Mouse (Mus musculus): Measurements from ENCODE around the gene Rtp4. TPM values are rescaled to one million over a fixed set of nuclear protein-coding genes. Genes with fewer than 3 reads are reported as not detected.

Rtp4 gene
- polyA plus RNA-seq, 1 experiment from 2014 or later: 10.9 TPM

DNA sequence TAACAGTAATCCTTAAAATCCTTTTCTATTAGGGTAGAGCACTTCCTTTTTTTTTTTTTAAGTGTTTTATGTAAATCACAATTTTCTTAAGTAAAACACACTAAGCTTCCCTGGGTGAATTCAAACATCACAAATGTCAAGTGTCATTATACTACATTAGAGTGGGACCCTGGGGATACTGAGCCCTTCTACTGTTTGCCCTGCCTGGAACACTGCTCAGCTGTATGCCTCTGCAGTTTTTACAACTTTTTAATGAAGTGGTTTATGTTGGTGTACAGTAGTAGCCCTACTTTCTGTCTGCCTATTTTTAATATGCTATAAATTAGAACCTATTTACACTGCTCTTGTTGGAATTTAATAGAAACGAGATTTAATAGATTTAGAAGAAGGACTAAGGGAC is 22.2 kb upstream of the Rtp4 start:
- no peak for ATAC-seq (replicated peaks; ENCODE audit: low FRiP score)
- Histone ChIP-seq H3K4me2 (no peak overlapping the region), H3K27ac (peak overlapping the region; percentile 32; the same call in 1 of the 2 replicates), H3K4me3 (replicated peaks) (no peak overlapping the region), H3K9ac (no peak overlapping the region), H3K9me3 (replicated peaks) (no peaks in the 10 kb centered on the region), H3K27me3 (no peaks in the 10 kb centered on the region), H3K36me3 (no peaks in the 10 kb centered on the region), H3K4me1 (peaks cover 25% of the 10 kb centered on the region)
- 51% methylated on average over 1 of the region's 1 CpGs for WGBS

DNA sequence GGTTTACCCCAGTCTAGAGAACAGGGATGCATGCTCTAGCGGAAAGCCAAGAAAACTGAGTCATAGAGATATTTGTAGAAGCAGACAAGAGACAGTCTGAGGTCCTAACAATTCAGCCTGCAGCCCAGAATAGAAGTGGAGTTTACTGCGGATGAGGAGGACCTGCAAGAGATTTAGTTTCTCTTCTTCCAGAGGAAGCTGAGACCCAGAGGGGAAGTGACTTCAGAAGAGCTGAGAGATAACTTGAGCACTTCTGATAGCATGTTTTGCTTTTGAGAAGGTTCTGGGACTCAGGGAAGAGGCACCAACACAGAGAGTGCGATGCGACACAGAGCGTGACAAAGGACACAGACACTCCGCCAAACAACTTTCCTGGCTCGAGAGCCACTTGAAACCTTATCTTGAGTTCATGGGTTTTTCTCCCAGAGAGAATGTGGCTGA is 21.4 kb upstream of the Rtp4 start:
- H3K9me3 ChIP-seq (replicated peaks): no peaks in the 10 kb centered on the region
- H3K9ac ChIP-seq: no peak overlapping the region
- 0 out of 2 replicates have a peak overlapping the region, but pooled peaks have one; percentile 9 for H3K27ac ChIP-seq
- no peak overlapping the region for H3K4me2 ChIP-seq
- WGBS: 53% methylated on average over 7 of the region's 7 CpGs
- H3K36me3 ChIP-seq: no peaks in the 10 kb centered on the region
- peaks cover 25% of the 10 kb centered on the region for H3K4me1 ChIP-seq
- H3K27me3 ChIP-seq: no peaks in the 10 kb centered on the region
- no peak for ATAC-seq (replicated peaks; ENCODE audit: low FRiP score)
- H3K4me3 ChIP-seq (replicated peaks): no peak overlapping the region

DNA sequence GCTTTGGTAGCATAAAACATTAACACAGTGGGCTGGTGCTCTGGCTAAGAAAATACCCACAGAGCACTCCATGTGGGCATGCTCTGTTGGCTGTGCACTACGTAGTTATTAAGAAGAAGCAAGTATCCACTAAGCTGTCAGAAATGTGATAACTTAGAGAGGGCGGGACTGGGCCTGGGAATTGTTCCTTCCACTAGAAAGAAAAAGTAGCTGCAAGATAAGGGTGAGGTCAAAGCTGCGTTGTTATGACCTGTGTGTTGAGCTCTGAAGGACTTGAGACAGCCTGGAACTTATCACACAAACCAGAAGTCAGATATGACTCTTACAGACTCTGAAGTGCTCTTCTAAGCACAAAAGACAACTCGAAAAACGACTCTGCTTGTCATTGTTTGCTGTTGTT is 19.5 kb upstream of the Rtp4 start:
- H3K9me3 ChIP-seq (replicated peaks): no peaks in the 10 kb centered on the region
- WGBS: 81% methylated on average over 5 of the region's 5 CpGs
- ATAC-seq (replicated peaks; ENCODE audit: low FRiP score): no peak
- no peak overlapping the region for H3K27ac ChIP-seq
- H3K27me3 ChIP-seq: no peaks in the 10 kb centered on the region
- peaks cover 25% of the 10 kb centered on the region for H3K4me1 ChIP-seq
- no peaks in the 10 kb centered on the region for H3K36me3 ChIP-seq
- no peak overlapping the region for H3K4me3 ChIP-seq (replicated peaks)
- no peak overlapping the region for H3K4me2 ChIP-seq
- no peak overlapping the region for H3K9ac ChIP-seq

DNA sequence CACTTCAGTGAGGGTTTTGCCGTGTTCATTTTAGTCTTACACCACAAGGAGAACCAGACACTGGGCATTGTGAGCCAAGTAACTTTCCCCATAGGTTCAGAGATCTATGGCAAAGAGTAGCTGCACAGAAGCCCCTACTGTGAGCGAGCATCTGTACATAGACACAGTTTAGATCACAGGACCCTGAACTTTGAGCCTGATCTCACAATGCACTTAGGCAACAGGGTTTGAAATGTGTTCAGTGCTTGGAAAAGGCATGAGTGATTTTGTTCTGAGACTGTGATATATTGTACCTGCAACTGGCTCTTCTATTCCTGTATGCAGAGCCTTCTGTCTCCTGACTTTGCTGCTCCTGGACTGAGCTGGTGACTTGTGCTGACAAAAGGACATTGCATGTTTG is 18.8 kb upstream of the Rtp4 start:
- H3K27ac ChIP-seq: no peak overlapping the region
- H3K27me3 ChIP-seq: no peaks in the 10 kb centered on the region
- H3K9me3 ChIP-seq (replicated peaks): no peaks in the 10 kb centered on the region
- H3K36me3 ChIP-seq: no peaks in the 10 kb centered on the region
- 93% methylated on average over 2 of the region's 2 CpGs for WGBS
- H3K9ac ChIP-seq: no peak overlapping the region
- no peak for ATAC-seq (replicated peaks; ENCODE audit: low FRiP score)
- H3K4me3 ChIP-seq (replicated peaks): no peak overlapping the region
- no peak overlapping the region for H3K4me2 ChIP-seq
- peaks cover 25% of the 10 kb centered on the region for H3K4me1 ChIP-seq

DNA sequence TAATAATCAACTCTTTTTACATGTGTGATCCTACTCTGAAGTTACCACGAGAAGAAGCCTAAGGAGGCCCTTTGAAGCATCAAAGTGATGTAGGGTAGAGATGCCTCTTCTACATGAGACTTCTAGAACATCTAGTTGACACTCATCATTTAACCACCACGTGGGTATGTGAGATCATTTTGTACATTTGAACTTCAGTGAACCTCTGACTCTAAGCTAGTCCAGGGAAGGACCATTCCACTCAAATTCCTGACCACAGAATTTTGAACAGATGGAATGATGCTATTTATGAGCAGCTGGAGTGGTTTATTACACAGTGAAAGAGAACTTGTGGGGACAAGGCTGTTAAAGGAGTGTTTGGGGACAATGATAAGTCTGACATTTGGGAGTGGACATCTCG is 17.6 kb upstream of the Rtp4 start:
- H3K9ac ChIP-seq: no peak overlapping the region
- no peaks in the 10 kb centered on the region for H3K27me3 ChIP-seq
- H3K9me3 ChIP-seq (replicated peaks): no peaks in the 10 kb centered on the region
- WGBS: 67% methylated on average over 3 of the region's 3 CpGs
- H3K27ac ChIP-seq: no peak overlapping the region
- ATAC-seq (replicated peaks; ENCODE audit: low FRiP score): no peak
- H3K4me1 ChIP-seq: peaks cover 15% of the 10 kb centered on the region
- H3K36me3 ChIP-seq: no peaks in the 10 kb centered on the region
- no peak overlapping the region for H3K4me2 ChIP-seq
- no peak overlapping the region for H3K4me3 ChIP-seq (replicated peaks)

DNA sequence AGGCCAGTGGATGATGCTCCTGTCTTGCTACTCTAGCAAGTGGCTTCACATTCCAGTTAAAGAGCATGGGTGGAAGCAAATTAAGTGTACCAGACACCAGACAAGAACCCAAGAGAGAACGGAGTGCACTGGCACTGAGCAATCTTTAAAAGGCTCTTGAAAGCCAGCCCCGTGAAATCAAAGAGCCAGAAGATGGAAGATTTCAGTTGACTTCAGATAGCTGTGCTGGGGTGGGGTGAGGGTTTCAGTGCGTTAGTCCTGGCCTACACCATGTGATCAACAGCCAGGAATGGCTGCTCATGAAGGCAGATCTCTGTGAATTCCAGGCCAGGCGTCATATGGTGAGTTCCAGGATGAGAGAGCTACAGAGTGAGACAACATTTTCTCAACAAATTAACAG is 16.7 kb upstream of the Rtp4 start:
- no peaks in the 10 kb centered on the region for H3K36me3 ChIP-seq
- no peak overlapping the region for H3K4me3 ChIP-seq (replicated peaks)
- WGBS: 80% methylated on average over 4 of the region's 4 CpGs
- no peaks in the 10 kb centered on the region for H3K27me3 ChIP-seq
- no peak overlapping the region for H3K9ac ChIP-seq
- H3K9me3 ChIP-seq (replicated peaks): no peaks in the 10 kb centered on the region
- H3K27ac ChIP-seq: no peak overlapping the region
- H3K4me2 ChIP-seq: no peak overlapping the region
- ATAC-seq (replicated peaks; ENCODE audit: low FRiP score): no peak
- peaks cover 8% of the 10 kb centered on the region; the same call in 1 of the 2 replicates for H3K4me1 ChIP-seq

DNA sequence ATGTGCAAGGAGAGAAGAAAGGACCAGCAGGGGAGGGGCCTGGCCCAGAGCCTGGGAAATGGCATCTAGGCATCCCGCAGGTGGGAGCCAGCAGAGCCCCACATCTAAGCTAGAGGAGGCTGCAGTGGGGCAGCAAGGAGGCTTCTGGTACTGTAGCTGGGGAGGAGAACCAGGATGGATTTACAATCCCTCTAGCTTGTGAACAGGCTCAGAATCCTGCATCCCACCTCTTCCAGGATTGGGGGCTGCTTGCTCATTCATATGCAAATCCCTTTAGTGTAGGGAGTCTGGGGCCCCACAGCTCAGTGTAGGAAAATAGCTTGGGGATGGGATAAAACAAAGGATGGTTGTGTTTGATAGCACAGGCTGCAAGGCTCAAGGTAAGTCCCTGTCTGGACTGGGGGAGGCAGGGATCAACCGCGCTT is 15.8 kb upstream of the Rtp4 start:
- Histone ChIP-seq H3K9ac (no peak overlapping the region), H3K4me2 (no peak overlapping the region), H3K27ac (no peak overlapping the region), H3K4me3 (replicated peaks) (no peak overlapping the region), H3K27me3 (no peaks in the 10 kb centered on the region), H3K36me3 (no peaks in the 10 kb centered on the region), H3K4me1 (no peaks in the 10 kb centered on the region), H3K9me3 (replicated peaks) (no peaks in the 10 kb centered on the region)
- ATAC-seq (replicated peaks; ENCODE audit: low FRiP score): no peak
- WGBS: 65% methylated on average over 3 of the region's 3 CpGs

DNA sequence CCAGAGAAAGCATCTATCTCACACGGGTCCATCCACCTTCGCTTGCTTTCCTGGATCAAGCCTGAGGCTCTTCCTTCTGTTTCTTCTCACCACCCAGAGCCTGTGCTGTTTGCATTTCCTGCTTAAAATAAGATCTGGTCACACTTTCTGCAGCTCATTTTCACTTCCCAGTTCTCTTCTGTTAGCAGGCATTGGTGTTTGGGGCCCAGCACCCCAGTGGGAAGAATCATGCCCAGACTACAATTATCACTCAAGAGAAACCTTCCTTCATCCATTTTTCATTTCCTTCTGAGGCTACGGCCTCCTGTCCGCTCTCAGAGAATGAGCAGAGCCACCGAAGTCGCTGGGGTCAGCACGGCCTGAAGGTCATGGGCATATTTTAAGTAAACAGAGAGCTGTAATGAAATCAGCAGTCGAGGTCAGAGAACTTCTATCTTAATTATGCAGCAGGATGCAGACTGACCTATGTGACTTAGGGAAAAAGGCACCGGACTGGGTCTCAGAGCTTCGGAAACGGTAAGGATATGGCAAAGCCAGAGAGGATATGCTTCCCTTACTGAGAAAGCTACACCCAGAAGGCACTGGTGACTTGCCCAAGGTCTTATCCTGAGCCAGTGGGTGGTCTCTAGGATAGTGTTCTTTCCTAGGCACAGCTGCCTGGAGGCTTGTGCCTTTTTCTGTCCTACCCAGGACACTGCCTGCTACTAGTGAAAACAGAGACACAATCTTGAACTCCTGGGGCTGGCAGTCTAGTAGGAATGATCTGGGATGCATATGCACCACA is 14.0 kb upstream of the Rtp4 start:
- no peaks in the 10 kb centered on the region for H3K4me1 ChIP-seq
- WGBS: 43% methylated on average over 11 of the region's 11 CpGs
- no peak overlapping the region for H3K4me2 ChIP-seq
- ATAC-seq (replicated peaks; ENCODE audit: low FRiP score): no peak
- no peaks in the 10 kb centered on the region for H3K9me3 ChIP-seq (replicated peaks)
- H3K9ac ChIP-seq: no peak overlapping the region
- H3K4me3 ChIP-seq (replicated peaks): no peak overlapping the region
- no peaks in the 10 kb centered on the region for H3K27me3 ChIP-seq
- H3K27ac ChIP-seq: no peak overlapping the region
- H3K36me3 ChIP-seq: no peaks in the 10 kb centered on the region

DNA sequence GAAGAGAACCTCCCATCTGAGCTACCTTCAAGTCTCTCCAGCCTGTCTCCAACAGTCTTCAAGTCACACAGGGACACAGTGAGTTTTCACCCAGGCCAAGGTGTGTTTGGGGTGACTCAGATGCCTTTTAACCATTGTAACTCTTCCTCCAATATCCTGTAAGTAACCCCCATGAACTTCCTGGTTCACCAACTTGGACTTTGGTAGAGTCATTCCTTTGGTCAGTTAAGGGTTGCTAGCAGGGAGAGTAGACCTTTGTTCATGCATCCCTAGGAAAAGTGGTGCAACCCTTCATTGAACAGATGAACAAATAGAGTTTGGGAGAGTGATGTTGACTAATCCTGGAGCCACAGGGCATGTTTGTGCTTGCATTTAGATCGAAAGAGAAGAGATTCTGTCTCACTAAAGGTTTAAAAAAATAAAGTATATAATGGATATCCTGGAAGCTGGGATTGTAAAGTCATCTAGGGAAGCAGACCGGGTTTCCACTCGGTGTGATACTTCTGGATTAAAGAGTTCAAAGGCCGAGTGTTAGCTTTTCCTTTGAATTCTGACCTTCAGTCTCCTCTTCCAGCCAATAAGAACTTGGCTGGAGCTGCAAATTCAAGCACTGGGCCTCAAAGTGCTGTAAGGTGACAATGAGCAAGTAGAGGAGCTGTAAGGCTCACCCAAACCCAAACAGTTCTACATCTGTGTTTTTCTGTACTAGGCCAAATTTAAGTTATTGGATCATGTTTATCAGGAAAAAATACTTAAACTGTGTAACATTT is 8.7 kb upstream of the Rtp4 start:
- Histone ChIP-seq H3K27me3 (no peaks in the 10 kb centered on the region), H3K27ac (no peak overlapping the region), H3K4me2 (no peak overlapping the region), H3K9me3 (replicated peaks) (no peaks in the 10 kb centered on the region), H3K36me3 (no peaks in the 10 kb centered on the region), H3K9ac (no peak overlapping the region), H3K4me3 (replicated peaks) (no peak overlapping the region), H3K4me1 (0 out of 2 replicates have a peak, but pooled peaks cover 4% of the 10 kb centered on the region)
- no peak for ATAC-seq (replicated peaks; ENCODE audit: low FRiP score)
- WGBS: 72% methylated on average over 4 of the region's 4 CpGs

DNA sequence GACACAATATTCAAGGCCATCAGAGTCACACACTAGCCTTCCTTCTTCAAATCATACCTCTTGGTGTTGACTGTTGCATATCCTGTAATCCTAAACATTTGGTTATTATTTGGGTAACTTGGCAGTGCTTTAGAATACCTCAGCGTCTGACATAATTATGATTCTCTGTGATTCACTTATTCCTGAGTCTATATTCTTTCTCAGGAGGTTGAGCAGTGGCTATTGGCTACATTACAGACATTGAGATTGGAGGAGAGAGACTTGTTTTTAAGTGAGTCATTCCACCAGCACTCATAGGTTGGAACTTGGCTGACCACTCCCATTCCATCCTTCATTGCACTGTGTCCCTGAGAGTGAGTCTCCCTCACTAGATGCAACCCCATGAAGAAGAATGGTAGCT is 6.7 kb upstream of the Rtp4 start:
- no peak for ATAC-seq (replicated peaks; ENCODE audit: low FRiP score)
- 98% methylated on average over 1 of the region's 1 CpGs for WGBS
- Histone ChIP-seq H3K9ac (no peak overlapping the region), H3K4me2 (no peak overlapping the region), H3K4me1 (peaks cover 19% of the 10 kb centered on the region; the same call in 1 of the 2 replicates), H3K27me3 (no peaks in the 10 kb centered on the region), H3K36me3 (no peaks in the 10 kb centered on the region), H3K9me3 (replicated peaks) (no peaks in the 10 kb centered on the region), H3K27ac (no peak overlapping the region), H3K4me3 (replicated peaks) (no peak overlapping the region)

DNA sequence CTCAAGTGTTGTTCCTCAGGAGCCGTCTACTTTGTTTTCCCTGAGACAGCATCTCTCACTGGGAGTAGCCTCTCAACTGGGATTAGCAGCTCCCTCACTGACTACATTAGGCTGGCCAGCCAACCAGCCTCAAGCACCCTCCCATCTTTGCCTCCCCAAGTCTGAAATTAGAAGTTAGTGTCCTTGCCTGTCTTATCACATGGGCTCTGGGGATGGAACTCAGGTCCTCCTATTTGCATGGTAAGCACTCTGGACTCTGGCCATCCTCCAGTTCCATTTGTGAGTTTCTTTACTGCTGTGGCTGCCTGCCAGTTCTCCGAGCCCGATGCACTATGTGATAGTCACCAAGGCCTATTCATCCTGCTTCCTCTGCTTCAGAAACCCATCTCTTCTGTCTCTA is 4.3 kb upstream of the Rtp4 start:
- no peaks in the 10 kb centered on the region for H3K27me3 ChIP-seq
- no peak overlapping the region for H3K27ac ChIP-seq
- H3K36me3 ChIP-seq: no peaks in the 10 kb centered on the region
- H3K9ac ChIP-seq: no peak overlapping the region
- H3K4me1 ChIP-seq: peaks cover 42% of the 10 kb centered on the region
- 58% methylated on average over 3 of the region's 3 CpGs for WGBS
- ATAC-seq (replicated peaks; ENCODE audit: low FRiP score): no peak
- H3K4me2 ChIP-seq: no peak overlapping the region
- no peak overlapping the region for H3K4me3 ChIP-seq (replicated peaks)
- H3K9me3 ChIP-seq (replicated peaks): no peaks in the 10 kb centered on the region

DNA sequence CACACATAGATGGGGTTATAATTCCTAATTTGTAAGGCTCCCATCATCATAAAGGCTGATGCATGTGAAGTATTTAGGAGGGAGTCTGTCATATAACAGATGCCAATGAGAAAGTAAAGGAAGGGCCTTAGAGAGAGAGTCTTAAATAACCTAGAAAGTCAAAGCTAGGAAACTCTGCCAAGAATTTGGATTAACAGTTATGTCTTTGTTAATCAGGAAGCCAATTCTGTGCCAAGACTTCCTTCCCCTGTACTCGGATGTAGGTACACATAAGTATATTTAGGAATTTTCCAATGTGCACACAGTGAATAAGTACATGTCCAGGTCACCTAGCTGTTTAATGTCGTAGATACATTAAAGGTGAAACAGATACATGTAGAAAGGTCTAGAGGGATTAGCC is 3.5 kb upstream of the Rtp4 start:
- no peak overlapping the region for H3K4me2 ChIP-seq
- no peak overlapping the region for H3K4me3 ChIP-seq (replicated peaks)
- H3K27me3 ChIP-seq: no peaks in the 10 kb centered on the region
- no peak for ATAC-seq (replicated peaks; ENCODE audit: low FRiP score)
- no peaks in the 10 kb centered on the region for H3K9me3 ChIP-seq (replicated peaks)
- H3K27ac ChIP-seq: 0 out of 2 replicates have a peak overlapping the region, but pooled peaks have one; percentile 3
- H3K9ac ChIP-seq: no peak overlapping the region
- peaks cover 42% of the 10 kb centered on the region for H3K4me1 ChIP-seq
- no peaks in the 10 kb centered on the region for H3K36me3 ChIP-seq
- WGBS: 66% methylated on average over 2 of the region's 2 CpGs

Measured in kidney, embryonic 15.5 days (tissue).